Mouse (Mus musculus): ENCODE data around the gene Tmem63c.

GRCm38 (mm10) chr12:87002209-87002608 is 18.9 kb upstream of the Tmem63c start:
- TF ChIP-seq CTCF (IDR thresholded peaks at IDR 0.05; ENCODE audit: extremely low read depth, insufficient read depth, insufficient read length, insufficient replicate concordance) (no peak), POLR2A (IDR thresholded peaks at IDR 0.05; ENCODE audit: low read depth, low read length) (no peak)
